Mouse (Mus musculus) Patski (cell line): Measurements from ENCODE around the gene Slc37a3. TPM values are rescaled to one million over a fixed set of nuclear protein-coding genes. Genes with fewer than 3 reads are reported as not detected.
"Not testable (repeated sequence)": the region's sequence is repeated elsewhere in the genome, so short reads cannot be mapped to it uniquely, and the experiment has no call there.

Source experiments
- ATAC-seq: fragments of 100-300 bp; one replicate; pipeline ENCODE4 v1.8.0; 2021
- CTCF ChIA-PET: fragments of 350-600 bp; sonication (Branson Sonifier 250); formaldehyde crosslinking; loops from one replicate; lab custom pipeline; 2022; ENCODE audit warnings: inconsistent platforms; lab: Charles Lee
- POLR2A ChIA-PET: fragments of 350-600 bp; sonication (Branson Sonifier 250); formaldehyde crosslinking; loops from one replicate; lab custom pipeline; 2022; ENCODE audit warnings: antibody characterized with exemption, inconsistent platforms; lab: Charles Lee
- DNase-seq: peaks from one replicate; pipeline ENCODE4 v3.0.0-alpha.2; 2011; ENCODE audit warnings: low read depth, low spot score
- H3K27me3 ChIP-seq: fragments of 371-371 bp; one replicate; pipeline ENCODE4 v1.5.1; 2021
- CTCF ChIP-seq: fragments of 100-300 bp; IDR thresholded peaks from one replicate; pipeline ENCODE4 v1.5.1; 2021
- in situ Hi-C: fragments of 300-500 bp; cut with MboI; formaldehyde crosslinking; loops from 3 replicates; pipeline ENCODE4 v1.11.1; 2018; ENCODE audit warnings: low pct_unique_long_range_greater_than_20kb, mixed read lengths
- polyA plus RNA-seq: library from polyadenylated mRNA; unstranded; gene quantifications from one replicate; pipeline ENCODE4 v1.2.3, GENCODE M21; 2021

The Slc37a3 gene
- 71.7 TPM for polyA plus RNA-seq

DNA sequence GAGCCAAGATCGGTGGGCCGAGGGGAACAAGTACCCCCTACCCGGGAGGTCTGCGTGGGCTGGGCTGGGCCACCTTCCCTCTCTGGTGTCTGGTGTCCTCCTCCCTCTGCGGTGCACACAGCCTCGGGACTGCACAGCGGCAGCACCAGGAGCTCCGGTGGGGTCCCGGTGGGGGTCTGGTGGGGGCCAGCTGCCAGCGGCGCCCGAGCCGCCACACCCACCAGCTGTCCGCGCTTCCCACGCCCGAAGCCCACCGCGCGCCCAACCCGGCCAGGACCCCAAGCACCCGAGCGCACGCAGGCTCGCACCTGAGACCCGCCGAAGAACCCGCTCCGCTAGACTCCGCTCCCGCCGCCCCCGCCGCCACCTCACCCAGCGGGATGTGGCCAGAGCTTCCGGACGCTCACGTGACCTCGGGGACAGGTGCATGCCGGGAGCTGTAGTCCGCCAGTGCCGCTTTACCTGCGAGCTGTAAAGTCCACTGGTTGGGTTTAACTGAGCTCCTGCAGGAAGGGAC, at the start of gene Slc37a3:
Gene Slc37a3 (minus strand): TSS at position 365 of the 517 bp plus-strand sequence.
- in situ Hi-C loops, result no loop called here
- peak; percentile 60 for ATAC-seq
- ChIA-PET CTCF (interaction anchor here (1.3 to 1.4 kb wide), 2 partner anchors 9 to 14 kb away, joined by 3 to 7 read pairs; no protein-coding TSS in a partner anchor), POLR2A (no interaction called here)
- DNase-seq, result peak; percentile 33
- H3K27me3 ChIP-seq, result no peaks in the 10 kb centered on the region
- TF ChIP-seq CTCF, result no peak

- CTCF ChIA-PET, result no interaction called here
- DNase-seq (no peak), ATAC-seq (no peak)
- no peaks in the 10 kb centered on the region for H3K27me3 ChIP-seq
- POLR2A ChIA-PET, result no interaction called here
- in situ Hi-C loops, result no loop called here
- TF ChIP-seq CTCF, result no peak
These were observed 49.2 kb upstream of the Slc37a3 start for GRCm38 (mm10) chr6:39426725-39427124.

GRCm38 (mm10) chr6:39425181-39425580, 47.7 kb upstream of the Slc37a3 start:
- no peaks in the 10 kb centered on the region for H3K27me3 ChIP-seq
- CTCF ChIA-PET, result interaction anchor here (0.6 kb wide), 1 partner anchor 15 kb away, joined by 3 read pairs; no protein-coding TSS in a partner anchor
- DNase-seq (no peak), ATAC-seq (no peak)
- POLR2A ChIA-PET, result no interaction called here
- TF ChIP-seq CTCF, result no peak
- in situ Hi-C loops, result no loop called here

- DNase-seq, result no peak
- no peak for TF ChIP-seq CTCF
- in situ Hi-C loops, result no loop called here
- ChIA-PET POLR2A (no interaction called here), CTCF (no interaction called here)
- no peak for ATAC-seq
- H3K27me3 ChIP-seq, result no peaks in the 10 kb centered on the region
These were observed 46.2 kb upstream of the Slc37a3 start for GRCm38 (mm10) chr6:39423686-39424085.

GRCm38 (mm10) chr6:39423130-39423551, 45.7 kb upstream of the Slc37a3 start:
- CTCF ChIA-PET, result no interaction called here
- TF ChIP-seq CTCF, result no peak
- DNase-seq (no peak), ATAC-seq (no peak)
- in situ Hi-C loops, result no loop called here
- POLR2A ChIA-PET, result no interaction called here
- no peaks in the 10 kb centered on the region for H3K27me3 ChIP-seq

GRCm38 (mm10) chr6:39420867-39421266, 43.4 kb upstream of the Slc37a3 start:
- CTCF ChIA-PET, result no interaction called here
- TF ChIP-seq CTCF, result no peak
- DNase-seq (no peak), ATAC-seq (no peak)
- POLR2A ChIA-PET, result interaction anchor here (0.6 kb wide), 1 partner anchor 21 kb away, joined by 3 read pairs; no protein-coding TSS in a partner anchor
- H3K27me3 ChIP-seq, result no peaks in the 10 kb centered on the region
- in situ Hi-C loops, result no loop called here

DNA sequence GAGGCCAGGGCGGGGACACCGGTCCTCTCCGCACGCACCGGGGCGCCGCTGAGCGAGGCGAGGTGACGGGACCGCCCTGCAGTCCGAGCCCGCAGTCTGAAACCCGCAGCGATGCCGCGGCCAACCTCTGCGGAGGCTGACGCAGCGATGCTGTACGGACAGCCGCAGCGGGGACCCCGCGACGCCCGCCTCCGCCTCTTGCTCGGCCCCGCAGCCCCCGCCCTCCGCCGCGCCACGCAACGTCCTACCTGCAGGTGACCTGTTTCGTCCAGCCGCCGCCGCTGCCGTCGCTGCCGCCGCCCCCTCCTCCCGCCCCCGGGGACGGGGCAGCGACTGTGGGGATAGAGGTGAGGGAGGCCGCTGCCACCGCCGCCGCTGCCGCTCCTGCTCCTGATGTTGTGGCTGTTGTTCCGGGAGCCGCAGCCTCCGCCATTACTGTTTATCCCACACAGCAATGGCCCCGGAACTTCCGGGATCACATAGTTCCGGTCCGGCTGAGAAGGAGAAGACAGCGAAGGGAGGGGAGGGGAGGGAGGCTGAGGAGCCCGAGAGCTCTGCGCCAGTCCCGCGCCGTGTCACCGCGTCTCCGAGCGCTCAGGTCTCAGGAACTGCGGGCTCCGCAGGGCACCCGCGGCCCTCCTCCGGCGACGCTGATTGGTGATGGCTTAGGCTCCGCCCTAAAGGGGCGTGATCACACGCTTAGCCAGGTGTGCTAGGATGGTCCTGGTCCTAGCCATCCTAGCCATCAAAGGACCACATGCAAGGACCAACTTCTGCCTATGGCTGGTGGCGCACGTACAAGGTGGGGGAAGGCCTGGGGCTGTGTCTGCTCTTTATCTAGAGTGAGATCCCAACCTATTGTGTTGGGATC, 42.6 kb upstream of the Slc37a3 start, which contains the start of gene Mkrn1:
Gene Mkrn1 (minus strand): TSS at position 612 of the 871 bp plus-strand sequence.
- ATAC-seq, result peak; percentile 90
- ChIA-PET CTCF (interaction anchor here (0.8 to 1.5 kb wide), 2 partner anchors 12 to 14 kb away, joined by 3 read pairs; no protein-coding TSS in a partner anchor), POLR2A (no interaction called here)
- TF ChIP-seq CTCF, result no peak
- DNase-seq, result peak; percentile 13
- in situ Hi-C loops, result loop anchor here (5.0 kb wide), 1 partner anchor 32 kb away; no protein-coding TSS in a partner anchor
- no peaks in the 10 kb centered on the region for H3K27me3 ChIP-seq

DNA sequence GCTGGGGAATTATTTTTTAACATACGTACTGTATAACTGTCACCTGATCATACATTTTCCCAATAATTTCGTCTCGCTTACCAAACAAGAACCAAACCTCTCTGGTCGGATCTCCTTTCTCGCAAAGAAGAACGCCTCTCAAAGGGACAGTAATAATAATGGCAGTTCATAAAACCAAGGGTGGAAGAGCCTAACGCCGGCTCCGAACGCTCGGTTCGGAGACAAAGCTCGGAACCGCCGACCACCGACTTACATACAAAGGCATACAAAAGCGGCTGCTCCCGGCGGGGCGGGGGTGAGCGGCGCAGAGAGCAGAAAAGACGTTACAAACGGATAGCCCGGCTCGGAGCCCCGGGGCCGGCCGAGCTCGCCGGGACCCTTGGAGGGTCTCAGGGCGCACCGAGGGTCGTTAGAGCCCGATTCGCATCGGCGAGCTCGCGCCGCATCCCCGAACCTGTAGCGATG, 41.9 kb upstream of the Slc37a3 start:
- H3K27me3 ChIP-seq, result no peaks in the 10 kb centered on the region
- in situ Hi-C loops, result loop anchor here (5.0 kb wide), 1 partner anchor 33 kb away; no protein-coding TSS in a partner anchor
- DNase-seq (no peak), ATAC-seq (peak; percentile 9)
- no peak for TF ChIP-seq CTCF
- ChIA-PET POLR2A (interaction anchor here (0.6 kb wide), 1 partner anchor 175 kb away, joined by 3 read pairs; no protein-coding TSS in a partner anchor), CTCF (interaction anchor here (0.8 to 1.5 kb wide), 2 partner anchors 11 to 14 kb away, joined by 3 read pairs; no protein-coding TSS in a partner anchor)

- in situ Hi-C loops, result loop anchor here (5.0 kb wide), 1 partner anchor 36 kb away; no protein-coding TSS in a partner anchor
- CTCF ChIA-PET, result interaction anchor here (1.5 to 3.6 kb wide), 3 partner anchors 13 to 151 kb away, joined by 3 to 19 read pairs (median 8); no protein-coding TSS in a partner anchor
- DNase-seq, ATAC-seq, POLR2A ChIA-PET, H3K27me3 ChIP-seq: not testable (repeated sequence)
These were observed 39.2 kb upstream of the Slc37a3 start for GRCm38 (mm10) chr6:39416654-39417053.

DNA sequence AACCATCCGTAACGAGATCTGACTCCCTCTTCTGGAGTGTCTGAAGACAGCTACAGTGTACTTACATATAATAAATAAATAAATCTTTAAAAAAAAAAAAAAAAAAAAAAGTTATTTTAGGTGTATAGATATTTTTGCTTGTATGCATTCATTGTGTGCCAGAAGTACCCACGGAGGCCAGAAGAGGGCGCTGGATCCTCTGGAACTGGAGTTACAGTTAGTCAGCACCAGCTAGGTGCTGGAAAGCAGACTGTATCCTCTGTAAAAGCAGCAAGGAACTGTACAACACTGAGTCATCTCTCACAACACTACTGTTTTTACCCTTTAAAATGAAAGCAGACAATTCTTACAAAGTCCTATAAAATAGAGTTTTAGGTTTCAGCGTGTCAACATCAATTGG, 38.3 kb upstream of the Slc37a3 start:
- peak; percentile 66 for TF ChIP-seq CTCF
- ChIA-PET CTCF (interaction anchor here (1.1 to 3.6 kb wide), 4 partner anchors 12 to 47 kb away, joined by 3 to 19 read pairs (median 6); no protein-coding TSS in a partner anchor), POLR2A (interaction anchor here (0.7 kb wide), 1 partner anchor 43 kb away, joined by 4 read pairs; no protein-coding TSS in a partner anchor)
- no peak for DNase-seq
- H3K27me3 ChIP-seq, result no peaks in the 10 kb centered on the region
- ATAC-seq, result no peak
- in situ Hi-C loops, result loop anchor here (5.0 kb wide), 1 partner anchor 37 kb away; no protein-coding TSS in a partner anchor
